Mouse (Mus musculus) erythroblast, embryonic 14.5 days (primary cell): Measurements from ENCODE around the gene Ear1.
"Not testable (repeated sequence)": the region's sequence is repeated elsewhere in the genome, so short reads cannot be mapped to it uniquely, and the experiment has no call there.

Experiments
- GATA1 ChIP-seq: IDR thresholded peaks from 2 replicates; pipeline ENCODE4 v1.6.1; 2012; ENCODE audit warnings: low read length, inconsistent platforms, mixed read lengths
- TAL1 ChIP-seq: IDR thresholded peaks from 3 replicates; pipeline ENCODE4 v1.6.1; 2012; ENCODE audit warnings: low read length, inconsistent platforms, mixed read lengths

DNA sequence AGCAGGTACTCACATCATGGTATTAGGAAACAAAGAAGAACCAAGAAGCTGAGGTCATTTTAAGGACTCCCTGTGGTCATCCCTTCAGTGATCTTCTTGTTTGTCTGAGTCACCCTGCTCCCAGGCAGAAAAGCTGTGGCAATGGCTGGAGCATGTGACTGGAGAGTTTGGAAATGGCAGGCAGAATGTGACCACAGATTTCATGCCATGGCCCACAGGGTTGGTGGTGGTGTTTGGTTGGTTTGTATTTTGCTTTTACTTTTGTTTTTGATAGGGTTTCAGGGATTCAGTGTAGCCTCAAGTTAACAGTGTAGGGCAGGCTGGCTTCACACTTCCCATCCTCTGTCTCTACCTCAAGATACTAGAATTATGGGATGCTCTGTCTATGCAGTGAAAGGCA lies 42.9 kb upstream of the Ear1 start:
- not testable (repeated sequence) for TF ChIP-seq GATA1, TAL1
